Mouse (Mus musculus): ENCODE measurements around the gene Zfp428. TPM values are rescaled to one million over a fixed set of nuclear protein-coding genes. Genes with fewer than 3 reads are reported as not detected.
A peak's percentile ranks its signal among the peaks of the same experiment; 100 is the strongest.

The Zfp428 gene
- polyA plus RNA-seq, 1 experiment from 2014 or later = 26.3 TPM

- Histone ChIP-seq H3K36me3 (ENCODE audit: control insufficient read depth, insufficient read depth, low read length) (no peaks in the 10 kb centered on the region), H3K9me3 (ENCODE audit: control insufficient read depth, low read length) (no peaks in the 10 kb centered on the region), H3K27ac (ENCODE audit: low read length) (no peak overlapping the region), H3K4me3 (ENCODE audit: low read length) (no peak overlapping the region), H3K9ac (ENCODE audit: low read depth, low read length) (no peak overlapping the region), H3K27me3 (replicated peaks; ENCODE audit: control insufficient read depth, insufficient read depth, low read length) (peaks cover 3% of the 10 kb centered on the region; the same call in 1 of the 2 replicates), H3K4me1 (ENCODE audit: control insufficient read depth, insufficient read depth, low read length) (no peaks in the 10 kb centered on the region), H3K4me2 (ENCODE audit: low read depth, low read length) (no peak overlapping the region)
- 43% methylated on average over 3 of the region's 3 CpGs for WGBS
- ATAC-seq = no peak
These were observed 19.4 kb upstream of the Zfp428 start for GRCm38 (mm10) chr7:24487403-24487802.

DNA sequence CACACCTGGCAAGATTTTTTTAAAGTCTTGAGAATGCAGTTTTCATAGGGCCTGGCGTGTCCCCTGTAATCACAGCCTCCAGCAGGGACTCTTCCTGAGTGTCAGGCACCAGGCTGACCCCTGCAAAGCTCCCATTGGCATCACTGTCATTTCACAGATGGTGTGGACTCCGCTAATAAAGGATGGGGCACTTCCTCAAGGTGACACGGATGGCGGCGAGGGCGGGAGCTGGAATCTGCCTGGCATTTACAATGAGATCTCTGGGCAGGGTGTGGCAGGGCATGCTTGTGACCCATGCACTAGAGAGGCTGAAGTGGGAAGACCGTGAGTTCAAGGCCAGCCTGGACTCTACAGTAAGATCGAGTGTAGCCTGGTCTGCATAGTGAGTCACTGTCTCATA lies 18.5 kb upstream of the Zfp428 start:
- no peak overlapping the region for H3K9ac ChIP-seq (ENCODE audit: low read depth, low read length)
- no peaks in the 10 kb centered on the region for H3K36me3 ChIP-seq (ENCODE audit: control insufficient read depth, insufficient read depth, low read length)
- no peak overlapping the region for H3K4me3 ChIP-seq (ENCODE audit: low read length)
- no peak overlapping the region for H3K27ac ChIP-seq (ENCODE audit: low read length)
- H3K4me2 ChIP-seq (ENCODE audit: low read depth, low read length) = no peak overlapping the region
- WGBS = 83% methylated on average over 8 of the region's 8 CpGs
- no peaks in the 10 kb centered on the region for H3K9me3 ChIP-seq (ENCODE audit: control insufficient read depth, low read length)
- H3K27me3 ChIP-seq (replicated peaks; ENCODE audit: control insufficient read depth, insufficient read depth, low read length) = no peaks in the 10 kb centered on the region
- ATAC-seq = no peak
- H3K4me1 ChIP-seq (ENCODE audit: control insufficient read depth, insufficient read depth, low read length) = no peaks in the 10 kb centered on the region

- H3K36me3 ChIP-seq (ENCODE audit: control insufficient read depth, insufficient read depth, low read length) = no peaks in the 10 kb centered on the region
- peaks cover 19% of the 10 kb centered on the region; the same call in 1 of the 2 replicates for H3K4me1 ChIP-seq (ENCODE audit: control insufficient read depth, insufficient read depth, low read length)
- H3K27ac ChIP-seq (ENCODE audit: low read length) = no peak overlapping the region
- peak; percentile 45; the same call in 1 of the 2 replicates for ATAC-seq
- H3K9me3 ChIP-seq (ENCODE audit: control insufficient read depth, low read length) = peaks cover 6% of the 10 kb centered on the region; the same call in 1 of the 2 replicates
- peak overlapping the region; percentile 64 for H3K4me2 ChIP-seq (ENCODE audit: low read depth, low read length)
- H3K4me3 ChIP-seq (ENCODE audit: low read length) = peak overlapping the region; percentile 37
- WGBS = 10% methylated on average over 43 of the region's 43 CpGs
- peak overlapping the region; percentile 40; the same call in 1 of the 2 replicates for H3K9ac ChIP-seq (ENCODE audit: low read depth, low read length)
- peaks cover 32% of the 10 kb centered on the region for H3K27me3 ChIP-seq (replicated peaks; ENCODE audit: control insufficient read depth, insufficient read depth, low read length)
These were observed 6.8 kb upstream of the Zfp428 start for GRCm38 (mm10) chr7:24499856-24500577.

- Histone ChIP-seq H3K36me3 (ENCODE audit: control insufficient read depth, insufficient read depth, low read length) (no peaks in the 10 kb centered on the region), H3K4me1 (ENCODE audit: control insufficient read depth, insufficient read depth, low read length) (peaks cover 26% of the 10 kb centered on the region), H3K9ac (ENCODE audit: low read depth, low read length) (no peak overlapping the region), H3K27me3 (replicated peaks; ENCODE audit: control insufficient read depth, insufficient read depth, low read length) (peaks cover 32% of the 10 kb centered on the region), H3K4me3 (ENCODE audit: low read length) (no peak overlapping the region), H3K27ac (ENCODE audit: low read length) (no peak overlapping the region), H3K4me2 (ENCODE audit: low read depth, low read length) (no peak overlapping the region), H3K9me3 (ENCODE audit: control insufficient read depth, low read length) (peaks cover 6% of the 10 kb centered on the region; the same call in 1 of the 2 replicates)
- ATAC-seq = no peak
- WGBS = 36% methylated on average over 7 of the region's 7 CpGs
These were observed 5.9 kb upstream of the Zfp428 start for GRCm38 (mm10) chr7:24500929-24501328.

- ATAC-seq = no peak
- Histone ChIP-seq H3K27ac (ENCODE audit: low read length) (no peak overlapping the region), H3K4me2 (ENCODE audit: low read depth, low read length) (no peak overlapping the region), H3K9me3 (ENCODE audit: control insufficient read depth, low read length) (peaks cover 6% of the 10 kb centered on the region; the same call in 1 of the 2 replicates), H3K27me3 (replicated peaks; ENCODE audit: control insufficient read depth, insufficient read depth, low read length) (peaks cover 32% of the 10 kb centered on the region), H3K4me1 (ENCODE audit: control insufficient read depth, insufficient read depth, low read length) (peaks cover 32% of the 10 kb centered on the region), H3K4me3 (ENCODE audit: low read length) (no peak overlapping the region), H3K9ac (ENCODE audit: low read depth, low read length) (no peak overlapping the region), H3K36me3 (ENCODE audit: control insufficient read depth, insufficient read depth, low read length) (no peaks in the 10 kb centered on the region)
- WGBS = 46% methylated on average over 21 of the region's 21 CpGs
These were observed 5.3 kb upstream of the Zfp428 start for GRCm38 (mm10) chr7:24501492-24501891.

DNA sequence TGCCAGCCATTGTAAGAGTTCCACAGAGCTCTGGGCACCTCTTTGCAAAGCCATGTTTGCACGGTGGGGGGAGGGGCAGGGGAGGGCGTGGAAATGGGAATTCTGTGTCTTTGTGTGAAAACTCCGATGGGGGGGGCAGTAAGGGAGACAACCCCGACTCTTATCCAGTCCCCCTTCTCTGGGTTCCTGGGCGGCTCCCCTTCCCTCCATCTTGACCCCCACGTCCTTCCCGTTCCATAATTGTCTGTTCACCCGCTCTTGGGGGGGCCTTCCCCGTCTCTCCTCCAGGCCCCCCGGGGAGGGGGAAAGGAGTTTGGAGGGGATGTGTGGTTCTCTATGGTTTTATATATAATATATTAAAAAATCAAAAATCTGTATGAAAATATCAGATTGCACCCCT lies 2.8 kb upstream of the Zfp428 start:
- H3K36me3 ChIP-seq (ENCODE audit: control insufficient read depth, insufficient read depth, low read length) = no peaks in the 10 kb centered on the region
- ATAC-seq = no peak
- peaks cover 42% of the 10 kb centered on the region for H3K4me1 ChIP-seq (ENCODE audit: control insufficient read depth, insufficient read depth, low read length)
- H3K4me3 ChIP-seq (ENCODE audit: low read length) = no peak overlapping the region
- H3K27me3 ChIP-seq (replicated peaks; ENCODE audit: control insufficient read depth, insufficient read depth, low read length) = peaks cover 24% of the 10 kb centered on the region
- H3K27ac ChIP-seq (ENCODE audit: low read length) = no peak overlapping the region
- no peak overlapping the region for H3K9ac ChIP-seq (ENCODE audit: low read depth, low read length)
- H3K4me2 ChIP-seq (ENCODE audit: low read depth, low read length) = no peak overlapping the region
- 16% methylated on average over 10 of the region's 10 CpGs for WGBS
- H3K9me3 ChIP-seq (ENCODE audit: control insufficient read depth, low read length) = peaks cover 6% of the 10 kb centered on the region; the same call in 1 of the 2 replicates

- Histone ChIP-seq H3K9me3 (ENCODE audit: control insufficient read depth, low read length) (peaks cover 6% of the 10 kb centered on the region; the same call in 1 of the 2 replicates), H3K36me3 (ENCODE audit: control insufficient read depth, insufficient read depth, low read length) (no peaks in the 10 kb centered on the region), H3K27ac (ENCODE audit: low read length) (no peak overlapping the region), H3K27me3 (replicated peaks; ENCODE audit: control insufficient read depth, insufficient read depth, low read length) (peaks cover 15% of the 10 kb centered on the region), H3K4me1 (ENCODE audit: control insufficient read depth, insufficient read depth, low read length) (peaks cover 43% of the 10 kb centered on the region), H3K9ac (ENCODE audit: low read depth, low read length) (no peak overlapping the region), H3K4me2 (ENCODE audit: low read depth, low read length) (no peak overlapping the region), H3K4me3 (ENCODE audit: low read length) (no peak overlapping the region)
- ATAC-seq = no peak
- 27% methylated on average over 4 of the region's 4 CpGs for WGBS
These were observed 1.9 kb upstream of the Zfp428 start for GRCm38 (mm10) chr7:24504868-24505267.

DNA sequence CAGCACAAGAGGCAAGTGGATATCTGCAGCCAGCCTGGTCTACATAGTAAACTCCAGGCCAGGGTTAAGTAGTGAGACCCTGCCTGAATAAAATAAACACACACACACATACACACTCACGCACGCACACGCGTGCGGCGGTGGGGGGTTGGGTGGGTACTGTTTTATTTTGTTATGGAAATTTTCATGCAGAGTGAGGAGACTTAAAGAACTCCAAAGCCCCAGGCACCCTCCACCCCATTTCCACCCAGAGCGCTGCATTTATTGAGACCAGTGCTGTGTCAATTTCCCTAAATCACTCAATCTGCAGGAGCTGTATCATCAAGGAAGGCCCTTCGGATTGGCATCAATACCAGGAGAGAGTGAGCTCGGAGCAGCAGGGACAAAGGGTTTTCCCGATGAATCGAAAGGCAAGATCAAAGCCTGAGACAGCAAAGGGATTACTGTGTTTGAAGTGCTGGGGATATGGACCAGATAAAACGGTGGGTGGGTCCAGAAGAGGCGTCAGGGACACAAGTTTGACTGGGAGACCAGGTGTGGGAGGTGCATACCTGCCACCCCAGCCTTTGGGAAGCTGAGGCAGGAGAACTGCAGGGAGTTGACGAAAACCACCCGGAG lies 1.2 kb upstream of the Zfp428 start:
- WGBS = 30% methylated on average over 15 of the region's 15 CpGs
- no peak overlapping the region for H3K9ac ChIP-seq (ENCODE audit: low read depth, low read length)

GRCm38 (mm10) chr7:24506065-24506459 lies 744 bp upstream of the Zfp428 start:
- H3K9me3 ChIP-seq (ENCODE audit: control insufficient read depth, low read length) = peaks cover 4% of the 10 kb centered on the region; the same call in 1 of the 2 replicates
- H3K4me2 ChIP-seq (ENCODE audit: low read depth, low read length) = peak overlapping the region; percentile 89
- peak overlapping the region; percentile 72 for H3K4me3 ChIP-seq (ENCODE audit: low read length)
- H3K27me3 ChIP-seq (replicated peaks; ENCODE audit: control insufficient read depth, insufficient read depth, low read length) = peaks cover 3% of the 10 kb centered on the region; the same call in 1 of the 2 replicates
- peaks cover 37% of the 10 kb centered on the region for H3K4me1 ChIP-seq (ENCODE audit: control insufficient read depth, insufficient read depth, low read length)
- 11% methylated on average over 3 of the region's 3 CpGs for WGBS
- ATAC-seq = no peak
- H3K9ac ChIP-seq (ENCODE audit: low read depth, low read length) = peak overlapping the region; percentile 92
- no peaks in the 10 kb centered on the region for H3K36me3 ChIP-seq (ENCODE audit: control insufficient read depth, insufficient read depth, low read length)
- H3K27ac ChIP-seq (ENCODE audit: low read length) = peak overlapping the region; percentile 97

More for the DNA sequence above, 1.2 kb upstream of the Zfp428 start:
- ATAC-seq = no peak
- Histone ChIP-seq H3K9me3 (ENCODE audit: control insufficient read depth, low read length) (peaks cover 6% of the 10 kb centered on the region; the same call in 1 of the 2 replicates), H3K4me1 (ENCODE audit: control insufficient read depth, insufficient read depth, low read length) (peaks cover 37% of the 10 kb centered on the region), H3K4me3 (ENCODE audit: low read length) (no peak overlapping the region), H3K36me3 (ENCODE audit: control insufficient read depth, insufficient read depth, low read length) (no peaks in the 10 kb centered on the region), H3K27me3 (replicated peaks; ENCODE audit: control insufficient read depth, insufficient read depth, low read length) (peaks cover 8% of the 10 kb centered on the region; the same call in 1 of the 2 replicates), H3K27ac (ENCODE audit: low read length) (no peak overlapping the region), H3K4me2 (ENCODE audit: low read depth, low read length) (no peak overlapping the region; the same call in 1 of the 2 replicates)
